30 mouse cellular contexts compared by ENCODE assay signal in genomic region chr4:13194765-13195164, GRCm38 (mm10).
DNase-seq lines count a peak whose midpoint lies in the region; ATAC-seq and TF ChIP-seq lines count a peak whose summit lies in the region.
"Had no signal": no experiment of that assay in that cellular context is flagged by ENCODE, and none has a peak within 500 bp of the region (broad histone marks: within the 10 kb centered on the region; RNA-seq: fewer than 3 reads in every experiment).

No protein-coding gene starts in this region.

- no peaks in the 10 kb centered on the region for H3K9me3 ChIP-seq in forebrain, postnatal 0 days (ENCODE audit: low read length)
- H3K9me3 ChIP-seq in forebrain, embryonic 13.5 days (replicated peaks) = no peaks in the 10 kb centered on the region
- H3K9me3 ChIP-seq: embryonic facial prominence, embryonic 12.5 days; embryonic facial prominence, embryonic 15.5 days; forebrain, embryonic 15.5 days; G1E; heart, embryonic 10.5 days; heart, embryonic 13.5 days had no signal

- H3K9ac ChIP-seq in forebrain, postnatal 0 days = no peak overlapping the region
- no peak overlapping the region for H3K9ac ChIP-seq in forebrain, embryonic 13.5 days
- H3K9ac ChIP-seq: embryonic facial prominence, embryonic 12.5 days; embryonic facial prominence, embryonic 15.5 days; forebrain, embryonic 15.5 days; heart, embryonic 13.5 days; hindbrain, embryonic 14.5 days had no signal

- no peaks in the 10 kb centered on the region for H3K27me3 ChIP-seq in forebrain, postnatal 0 days (ENCODE audit: insufficient read depth, low read length)
- no peaks in the 10 kb centered on the region for H3K27me3 ChIP-seq in forebrain, embryonic 13.5 days
- H3K27me3 ChIP-seq: CH12.LX; embryonic facial prominence, embryonic 12.5 days; embryonic facial prominence, embryonic 15.5 days; forebrain, embryonic 15.5 days; heart, embryonic 13.5 days; Patski had no signal

- no peak for TF ChIP-seq CTCF in forebrain, postnatal 0 days (IDR thresholded peaks at IDR 0.05; ENCODE audit: low read depth)
- TF ChIP-seq CTCF in brain, embryonic 14.5 days (IDR thresholded peaks at IDR 0.05; ENCODE audit: borderline replicate concordance, extremely low read depth, insufficient read depth, insufficient read length) = no peak

- TF ChIP-seq POLR2A in brain, embryonic 14.5 days (IDR thresholded peaks at IDR 0.05; ENCODE audit: borderline replicate concordance, extremely low read depth, insufficient read depth, insufficient read length, poor library complexity, severe bottlenecking) = no peak

- peak; percentile 39 to 56 for DNase-seq in cerebellum, postnatal 10 days
- DNase-seq in cerebellum, postnatal 4 days (ENCODE audit: low spot score in 2 of 2) = no peak
- peak; percentile 58 for DNase-seq in forebrain, postnatal 0 days
- DNase-seq in brain, embryonic 14.5 days (ENCODE audit: low read depth) = peak; percentile 56
- DNase-seq in adrenal gland, adult 2 months = no peak
- DNase-seq in cerebellum, adult 18-20 months = no peak
- DNase-seq: adrenal gland, adult 8-10 months; adrenal gland, postnatal 25 days; B cell, adult 2 months; cerebellum, adult 11-12 months; gastrocnemius, postnatal 10 days; gastrocnemius, postnatal 36 days; heart, adult 2 months; heart, postnatal 14 days; heart, postnatal 4 days; kidney, adult 18-20 months; kidney, adult 9 months had no signal

- peak; percentile 71 for ATAC-seq in forebrain, postnatal 0 days
- ATAC-seq in forebrain, embryonic 13.5 days = no peak
- ATAC-seq: forebrain, embryonic 15.5 days; hindbrain, postnatal 0 days; inflammation-experienced regulatory T-cells, adult 6 months; intestine, embryonic 16.5 days; Patski had no signal

- H3K4me3 ChIP-seq in forebrain, postnatal 0 days (ENCODE audit: low read depth, low read length) = no peak overlapping the region
- H3K4me3 ChIP-seq in forebrain, embryonic 13.5 days = no peak overlapping the region
- H3K4me3 ChIP-seq: embryonic facial prominence, embryonic 12.5 days; embryonic facial prominence, embryonic 15.5 days; forebrain, embryonic 15.5 days; heart, adult 2 months; heart, embryonic 10.5 days; heart, embryonic 13.5 days had no signal

- no peak overlapping the region for H3K27ac ChIP-seq in forebrain, postnatal 0 days (ENCODE audit: low read depth, low read length)
- no peak overlapping the region for H3K27ac ChIP-seq in forebrain, embryonic 13.5 days
- H3K27ac ChIP-seq: embryonic facial prominence, embryonic 12.5 days; embryonic facial prominence, embryonic 15.5 days; forebrain, embryonic 15.5 days; heart, adult 2 months; heart, embryonic 10.5 days; heart, embryonic 13.5 days; hindbrain, embryonic 14.5 days; hindbrain, postnatal 0 days had no signal

- no peaks in the 10 kb centered on the region for H3K4me1 ChIP-seq in forebrain, postnatal 0 days (ENCODE audit: insufficient read depth)
- no peaks in the 10 kb centered on the region for H3K4me1 ChIP-seq in forebrain, embryonic 13.5 days
- H3K4me1 ChIP-seq: embryonic facial prominence, embryonic 12.5 days; embryonic facial prominence, embryonic 15.5 days; forebrain, embryonic 15.5 days; heart, embryonic 10.5 days; heart, embryonic 13.5 days had no signal

- no peak overlapping the region for H3K4me2 ChIP-seq in forebrain, postnatal 0 days (ENCODE audit: low read depth)
- H3K4me2 ChIP-seq in forebrain, embryonic 13.5 days = no peak overlapping the region
- H3K4me2 ChIP-seq: embryonic facial prominence, embryonic 12.5 days; embryonic facial prominence, embryonic 15.5 days; forebrain, embryonic 15.5 days; heart, embryonic 13.5 days; hindbrain, embryonic 14.5 days had no signal

- WGBS in forebrain, postnatal 0 days = 59% methylated on average over 3 of the region's 3 CpGs
- 70% methylated on average over 3 of the region's 3 CpGs for WGBS in forebrain, embryonic 13.5 days

- no peaks in the 10 kb centered on the region for H3K36me3 ChIP-seq in forebrain, postnatal 0 days (ENCODE audit: insufficient read depth)
- H3K36me3 ChIP-seq in forebrain, embryonic 13.5 days (ENCODE audit: poor library complexity, severe bottlenecking) = no peaks in the 10 kb centered on the region
- H3K36me3 ChIP-seq: embryonic facial prominence, embryonic 12.5 days; embryonic facial prominence, embryonic 15.5 days; forebrain, embryonic 15.5 days; G1E; heart, embryonic 10.5 days; heart, embryonic 13.5 days had no signal

Comparison
In these comparisons a context has a peak if more than half of its experiments do, and no peak if none do; other contexts are left out.
1. DNase-seq: peak in cerebellum, postnatal 10 days (2 of 2), forebrain, postnatal 0 days (single experiment) and brain, embryonic 14.5 days (single experiment); none in cerebellum, postnatal 4 days (0 of 2), adrenal gland, adult 2 months (single experiment) and cerebellum, adult 18-20 months (0 of 2).